Mouse (Mus musculus): ENCODE data around the gene Wdr18. TPM values are rescaled to one million over a fixed set of nuclear protein-coding genes. Genes with fewer than 3 reads are reported as not detected.
"Not testable (repeated sequence)": the region's sequence is repeated elsewhere in the genome, so short reads cannot be mapped to it uniquely, and the experiment has no call there.

The Wdr18 gene
- polyA plus RNA-seq, 1 experiment from 2014 or later, result 84.5 TPM

GRCm38 (mm10) chr10:79959412-79959811, 540 bp upstream of the Wdr18 start:
- H3K27me3 ChIP-seq (replicated peaks); ATAC-seq (ENCODE audit: low FRiP score, low read depth): not testable (repeated sequence)
- H3K4me3 ChIP-seq, result peak overlapping the region; percentile 93; the same call in 1 of the 2 replicates

GRCm38 (mm10) chr10:79960671-79961294, 831 bp downstream of the Wdr18 start:
- Histone ChIP-seq H3K36me3 (peaks cover 41% of the 10 kb centered on the region), H3K4me1 (peaks cover 8% of the 10 kb centered on the region), H3K4me3 (peak overlapping the region; percentile 93), H3K9me3 (no peaks in the 10 kb centered on the region), H3K4me2 (replicated peaks) (peak overlapping the region; percentile 86), H3K27ac (no peak overlapping the region), H3K27me3 (replicated peaks) (no peaks in the 10 kb centered on the region), H3K9ac (peak overlapping the region; percentile 81)
- WGBS, result 18% methylated on average over 10 of the region's 10 CpGs
- 0 out of 2 replicates have a peak, but pooled peaks have one; percentile 3 for ATAC-seq (ENCODE audit: low FRiP score, low read depth)

More at GRCm38 (mm10) chr10:79959412-79959811, 540 bp upstream of the Wdr18 start:
- H3K27ac ChIP-seq, H3K9me3 ChIP-seq, H3K4me1 ChIP-seq, H3K9ac ChIP-seq: not testable (repeated sequence)
- 36% methylated on average over 10 of the region's 10 CpGs for WGBS
- Histone ChIP-seq H3K36me3 (peaks cover 27% of the 10 kb centered on the region), H3K4me2 (replicated peaks) (peak overlapping the region; percentile 86)

- WGBS, result 97% methylated on average over 7 of the region's 7 CpGs
- ATAC-seq (ENCODE audit: low FRiP score, low read depth), result no peak
- H3K36me3 ChIP-seq, result peaks cover 68% of the 10 kb centered on the region
Measured at GRCm38 (mm10) chr10:79964727-79965126, 4.8 kb downstream of the Wdr18 start.

GRCm38 (mm10) chr10:79965325-79965724, 5.4 kb downstream of the Wdr18 start:
- no peak overlapping the region for H3K9ac ChIP-seq
- H3K36me3 ChIP-seq, result peaks cover 68% of the 10 kb centered on the region
- peaks cover 8% of the 10 kb centered on the region for H3K4me1 ChIP-seq
- H3K27ac ChIP-seq, result no peak overlapping the region
- H3K27me3 ChIP-seq (replicated peaks), result peaks cover 11% of the 10 kb centered on the region
- no peak for ATAC-seq (ENCODE audit: low FRiP score, low read depth)
- WGBS, result 92% methylated on average over 5 of the region's 5 CpGs
- H3K9me3 ChIP-seq, result no peaks in the 10 kb centered on the region
- H3K4me3 ChIP-seq, result no peak overlapping the region
- no peak overlapping the region for H3K4me2 ChIP-seq (replicated peaks)

More at GRCm38 (mm10) chr10:79964727-79965126, 4.8 kb downstream of the Wdr18 start:
- no peaks in the 10 kb centered on the region for H3K9me3 ChIP-seq
- no peak overlapping the region for H3K4me3 ChIP-seq
- H3K9ac ChIP-seq, result no peak overlapping the region
- H3K4me2 ChIP-seq (replicated peaks), result no peak overlapping the region
- H3K27ac ChIP-seq, result no peak overlapping the region
- peaks cover 6% of the 10 kb centered on the region for H3K27me3 ChIP-seq (replicated peaks)
- peaks cover 8% of the 10 kb centered on the region for H3K4me1 ChIP-seq

GRCm38 (mm10) chr10:79966886-79967400, 7.0 kb downstream of the Wdr18 start:
- peaks cover 64% of the 10 kb centered on the region for H3K36me3 ChIP-seq
- no peak for ATAC-seq (ENCODE audit: low FRiP score, low read depth)
- whole genome bisulfite sequencing, result 91% methylated on average over 5 of the region's 5 CpGs
- H3K4me3 ChIP-seq, result no peak overlapping the region
- no peak overlapping the region for H3K4me2 ChIP-seq (replicated peaks)
- peaks cover 9% of the 10 kb centered on the region for H3K4me1 ChIP-seq
- H3K9me3 ChIP-seq, result no peaks in the 10 kb centered on the region
- peaks cover 27% of the 10 kb centered on the region for H3K27me3 ChIP-seq (replicated peaks)
- no peak overlapping the region for H3K9ac ChIP-seq
- H3K27ac ChIP-seq, result no peak overlapping the region

- Histone ChIP-seq H3K36me3 (peaks cover 53% of the 10 kb centered on the region), H3K9me3 (no peaks in the 10 kb centered on the region), H3K4me2 (replicated peaks) (no peak overlapping the region), H3K27ac (no peak overlapping the region), H3K4me1 (peaks cover 9% of the 10 kb centered on the region), H3K9ac (no peak overlapping the region), H3K27me3 (replicated peaks) (peaks cover 38% of the 10 kb centered on the region), H3K4me3 (no peak overlapping the region)
- ATAC-seq (ENCODE audit: low FRiP score, low read depth), result no peak
- 94% methylated on average over 1 of the region's 1 CpGs for WGBS
Measured at GRCm38 (mm10) chr10:79968181-79968580, 8.2 kb downstream of the Wdr18 start.

- Histone ChIP-seq H3K27me3 (replicated peaks) (peaks cover 41% of the 10 kb centered on the region), H3K4me3 (no peak overlapping the region), H3K36me3 (peaks cover 47% of the 10 kb centered on the region), H3K9me3 (no peaks in the 10 kb centered on the region), H3K4me1 (peaks cover 9% of the 10 kb centered on the region), H3K4me2 (replicated peaks) (no peak overlapping the region), H3K9ac (no peak overlapping the region), H3K27ac (no peak overlapping the region)
- ATAC-seq (ENCODE audit: low FRiP score, low read depth), result no peak
- 21% methylated on average over 3 of the region's 3 CpGs for WGBS
Measured at GRCm38 (mm10) chr10:79969124-79969568, 9.2 kb downstream of the Wdr18 start.

GRCm38 (mm10) chr10:79970415-79971182, 10.6 kb downstream of the Wdr18 start, which contains the start of gene Grin3b:
Gene Grin3b, plus strand, starts transcription at chr10:79970715.
- H3K9me3 ChIP-seq, result no peaks in the 10 kb centered on the region
- ATAC-seq (ENCODE audit: low FRiP score, low read depth), result no peak
- H3K27ac ChIP-seq, result no peak within 1 kb of the TSS
- 8% methylated on average over 47 of the region's 47 CpGs for WGBS
- peaks cover 41% of the 10 kb centered on the region for H3K27me3 ChIP-seq (replicated peaks)
- peak within 1 kb of the TSS; percentile 60 for H3K4me2 ChIP-seq (replicated peaks)
- peak within 1 kb of the TSS; percentile 23; the same call in 1 of the 2 replicates for H3K4me3 ChIP-seq
- peaks cover 9% of the 10 kb centered on the region for H3K4me1 ChIP-seq
- H3K36me3 ChIP-seq, result peaks cover 45% of the 10 kb centered on the region
- peak within 1 kb of the TSS; percentile 47; the same call in 1 of the 2 replicates for H3K9ac ChIP-seq

GRCm38 (mm10) chr10:79971183-79971497, 11.2 kb downstream of the Wdr18 start:
- ATAC-seq (ENCODE audit: low FRiP score, low read depth), result no peak
- Histone ChIP-seq H3K36me3 (peaks cover 45% of the 10 kb centered on the region), H3K4me2 (replicated peaks) (peak overlapping the region; percentile 60), H3K27ac (no peak overlapping the region), H3K4me3 (peak overlapping the region; percentile 23; the same call in 1 of the 2 replicates), H3K27me3 (replicated peaks) (peaks cover 41% of the 10 kb centered on the region), H3K4me1 (peaks cover 9% of the 10 kb centered on the region), H3K9ac (peak overlapping the region; percentile 47; the same call in 1 of the 2 replicates), H3K9me3 (no peaks in the 10 kb centered on the region)
- 4% methylated on average over 21 of the region's 21 CpGs for WGBS

- H3K27me3 ChIP-seq (replicated peaks), result peaks cover 41% of the 10 kb centered on the region
- H3K4me2 ChIP-seq (replicated peaks), result no peak overlapping the region
- H3K9me3 ChIP-seq, result no peaks in the 10 kb centered on the region
- no peak overlapping the region for H3K4me3 ChIP-seq
- ATAC-seq (ENCODE audit: low FRiP score, low read depth), result no peak
- H3K4me1 ChIP-seq, result peaks cover 9% of the 10 kb centered on the region
- WGBS, result 67% methylated on average over 14 of the region's 14 CpGs
- no peak overlapping the region for H3K9ac ChIP-seq
- H3K36me3 ChIP-seq, result peaks cover 45% of the 10 kb centered on the region
- no peak overlapping the region for H3K27ac ChIP-seq
Measured at GRCm38 (mm10) chr10:79972831-79973230, 12.9 kb downstream of the Wdr18 start.

- no peak overlapping the region for H3K4me2 ChIP-seq (replicated peaks)
- H3K9me3 ChIP-seq, result no peaks in the 10 kb centered on the region
- H3K4me3 ChIP-seq, result no peak overlapping the region
- no peak for ATAC-seq (ENCODE audit: low FRiP score, low read depth)
- 93% methylated on average over 21 of the region's 21 CpGs for WGBS
- H3K4me1 ChIP-seq, result peaks cover 9% of the 10 kb centered on the region
- no peak overlapping the region for H3K27ac ChIP-seq
- H3K36me3 ChIP-seq, result peaks cover 51% of the 10 kb centered on the region
- H3K9ac ChIP-seq, result no peak overlapping the region
- H3K27me3 ChIP-seq (replicated peaks), result peaks cover 41% of the 10 kb centered on the region
Measured at GRCm38 (mm10) chr10:79974087-79974486, 14.1 kb downstream of the Wdr18 start.

- no peak overlapping the region for H3K9ac ChIP-seq
- peaks cover 36% of the 10 kb centered on the region for H3K27me3 ChIP-seq (replicated peaks)
- no peaks in the 10 kb centered on the region for H3K9me3 ChIP-seq
- ATAC-seq (ENCODE audit: low FRiP score, low read depth), result no peak
- no peak overlapping the region for H3K4me3 ChIP-seq
- peaks cover 56% of the 10 kb centered on the region for H3K36me3 ChIP-seq
- WGBS, result 87% methylated on average over 8 of the region's 8 CpGs
- H3K4me1 ChIP-seq, result peaks cover 9% of the 10 kb centered on the region
- no peak overlapping the region for H3K27ac ChIP-seq
- no peak overlapping the region for H3K4me2 ChIP-seq (replicated peaks)
Measured at GRCm38 (mm10) chr10:79974668-79975067, 14.7 kb downstream of the Wdr18 start.
